Mouse (Mus musculus) central nervous system, embryonic 14 days (tissue): ENCODE data around the gene Fam20a. TPM values are rescaled to one million over a fixed set of nuclear protein-coding genes. Genes with fewer than 3 reads are reported as not detected.

Source experiments
- polyA plus RNA-seq: library from polyadenylated mRNA; depleted of rRNA; stranded (reverse); fragments of >200 nt; gene quantifications from 2 replicates; pipeline ENCODE4 v1.2.3, GENCODE M21; 2012; rRNA removed

Gene Fam20a
- polyA plus RNA-seq: 3.7 and 5.6 TPM in 2 replicates

GRCm38 (mm10) chr11:109721781-109722446 lies at the start of gene Fam20a:
Gene Fam20a, minus strand, starts transcription at chr11:109722279.

GRCm38 (mm10) chr11:109649206-109649605 lies 72.9 kb downstream of the Fam20a start, which contains the start of gene Prkar1a:
Gene Prkar1a, plus strand, starts transcription at chr11:109649405.

Other genes starting within 250 kb of the Fam20a start
- 4.8 and 5.4 TPM in 2 replicates for gene Arsg, start 248.9 kb downstream of the Fam20a start, polyA plus RNA-seq
- gene Slc16a6, start 248.7 kb downstream of the Fam20a start, polyA plus RNA-seq: 2.1 and 2.8 TPM in 2 replicates
- gene Wipi1, start 110.3 kb downstream of the Fam20a start, polyA plus RNA-seq: 9.3 and 16.5 TPM in 2 replicates
- gene Prkar1a, start 72.9 kb downstream of the Fam20a start, polyA plus RNA-seq: 252 and 264 TPM in 2 replicates
- gene 1700012B07Rik, start 105.8 kb upstream of the Fam20a start, polyA plus RNA-seq: not detected in 2 replicates